Mouse (Mus musculus): Measurements from ENCODE around the gene Map3k5. TPM values are rescaled to one million over a fixed set of nuclear protein-coding genes. Genes with fewer than 3 reads are reported as not detected.

The Map3k5 gene
- total and polyA plus RNA-seq, 3 experiments: 15.8 to 31.0 (median 27.6) TPM

DNA sequence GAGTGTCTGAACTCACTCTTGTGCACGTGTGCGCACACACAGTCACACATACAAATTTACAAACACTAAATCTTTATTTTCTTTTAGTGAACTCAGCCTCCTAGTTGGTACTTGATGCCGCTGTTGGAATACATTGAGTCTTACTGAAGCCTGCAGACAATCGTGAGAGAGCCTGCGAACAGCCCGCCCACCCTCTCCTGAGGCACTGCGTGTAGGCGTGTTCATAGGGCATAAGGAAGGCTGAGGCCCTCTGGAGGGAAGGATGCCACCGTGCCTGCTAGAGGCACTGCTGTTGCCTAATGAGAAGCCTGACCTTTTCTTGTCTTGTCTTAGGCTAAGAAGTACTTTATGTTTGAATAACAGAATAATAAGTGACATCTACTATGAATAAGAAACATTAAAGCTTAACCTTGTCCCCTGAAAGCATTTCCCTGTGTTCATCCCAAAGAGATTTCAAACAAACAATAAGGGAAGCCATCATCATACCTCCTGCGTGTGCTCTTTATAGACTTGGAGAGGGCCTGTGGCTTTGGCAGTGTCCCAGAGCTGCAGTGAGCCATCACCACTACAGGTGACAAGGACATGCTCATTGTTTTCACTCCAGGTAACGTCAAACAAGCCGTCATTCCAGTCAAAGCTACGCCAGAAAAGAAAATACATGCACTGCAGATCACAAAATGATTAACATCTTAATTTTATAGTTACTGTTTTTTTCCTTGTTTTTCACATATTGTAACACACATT is 30.0 kb upstream of the Map3k5 start:
- Histone ChIP-seq H3K79me2 (replicated peaks; ENCODE audit: control insufficient read depth, extremely low read depth, insufficient read depth, poor library complexity, severe bottlenecking) (no peaks in the 10 kb centered on the region), H3K27me3 (replicated peaks) (no peaks in the 10 kb centered on the region), H3K4me3 (replicated peaks in 1 of 3; ENCODE audit: low read depth in 2 of 3, low read length in 2 of 3, poor library complexity in 1 of 3) (no peak overlapping the region), H3K9ac (ENCODE audit: insufficient read depth, low read depth) (no peak overlapping the region), H3K4me1 (ENCODE audit: control insufficient read depth in 1 of 2, insufficient read depth in 2 of 2) (peaks cover 0 to 25% of the 10 kb centered on the region in 2 experiments; a peak in 2 of 4 replicates), H3K4me2 (ENCODE audit: insufficient read depth, low read depth, poor library complexity, severe bottlenecking) (no peak overlapping the region), H3K27ac (ENCODE audit: insufficient read depth, low read depth) (no peak overlapping the region), H3K36me3 (replicated peaks in 1 of 2; ENCODE audit: control insufficient read depth in 1 of 2, insufficient read depth in 1 of 2, low read length in 1 of 2) (peaks cover 8 to 45% of the 10 kb centered on the region in 2 experiments), H3K9me3 (replicated peaks; ENCODE audit: low read length) (no peaks in the 10 kb centered on the region)
- DNase-seq (ENCODE audit: extremely low read depth): no peak
- dilution Hi-C loops (cut with MboI; ENCODE audit: extremely low pct_ligation_motif_present, extremely low pct_unique_long_range_greater_than_20kb, low sequenced_read_pairs) (no loop called here), in situ Hi-C loops (cut with MboI; ENCODE audit: low pct_ligation_motif_present, low pct_unique_long_range_greater_than_20kb, low sequenced_read_pairs) (no loop called here)
- TF ChIP-seq BHLHE40 (IDR thresholded peaks at IDR 0.05; ENCODE audit: low read depth, low read length) (no peak), MXI1 (IDR thresholded peaks at IDR 0.05; ENCODE audit: low read depth, low read length) (no peak), ZMIZ1 (IDR thresholded peaks at IDR 0.05; ENCODE audit: low read depth, low read length) (no peak), USF1 (IDR thresholded peaks at IDR 0.05; ENCODE audit: low read depth, low read length) (no peak), CTCF (conservative IDR thresholded peaks at IDR 0.05 in 1 of 2, IDR thresholded peaks at IDR 0.05 in 1 of 2; ENCODE audit: low read depth in 2 of 2, low read length in 2 of 2) (no peak), E2F4 (IDR thresholded peaks at IDR 0.05; ENCODE audit: insufficient replicate concordance, low read depth, low read length) (no peak), USF2 (conservative IDR thresholded peaks at IDR 0.05; ENCODE audit: low read depth, low read length) (no peak)

DNA sequence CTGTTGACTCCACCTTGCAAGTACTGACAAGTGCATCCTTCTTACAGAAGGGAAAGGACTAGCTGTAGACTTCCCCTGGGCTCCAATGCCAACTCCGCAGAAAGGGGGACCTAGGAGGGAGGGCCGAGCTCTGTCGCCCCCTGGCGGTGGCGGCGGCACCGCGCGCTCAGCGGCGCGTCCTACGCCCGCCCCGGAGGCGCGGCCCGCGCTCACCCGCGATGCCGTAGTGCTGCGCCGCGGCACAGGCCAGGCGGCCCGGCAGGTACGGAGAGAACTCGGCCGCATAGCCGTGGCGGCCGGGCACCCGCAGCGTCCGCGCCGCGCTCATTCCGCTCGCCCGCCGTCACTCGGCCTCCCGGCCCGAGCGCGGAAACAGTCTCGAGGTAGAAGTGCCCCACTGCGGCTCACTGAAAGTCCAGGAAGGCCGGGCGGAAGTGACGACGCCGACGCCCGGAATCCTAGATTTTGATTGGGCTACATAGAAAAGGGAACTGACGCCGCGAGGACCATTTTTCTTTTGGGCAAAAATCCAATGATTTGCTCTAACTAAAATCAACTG is 26.9 kb upstream of the Map3k5 start, which contains the start of gene Pex7:
Pex7 (minus strand) TSS at position 444 of the 559 bp plus-strand sequence.
- peak within 1 kb of the TSS; percentile 51 to 96 (median 73) for H3K4me3 ChIP-seq (replicated peaks in 1 of 3; ENCODE audit: low read depth in 2 of 3, low read length in 2 of 3, poor library complexity in 1 of 3)
- dilution Hi-C loops (cut with MboI; ENCODE audit: extremely low pct_ligation_motif_present, extremely low pct_unique_long_range_greater_than_20kb, low sequenced_read_pairs) (no loop called here), in situ Hi-C loops (cut with MboI; ENCODE audit: low pct_ligation_motif_present, low pct_unique_long_range_greater_than_20kb, low sequenced_read_pairs) (no loop called here)
- peaks cover 0 to 25% of the 10 kb centered on the region in 2 experiments; a peak in 2 of 4 replicates for H3K4me1 ChIP-seq (ENCODE audit: control insufficient read depth in 1 of 2, insufficient read depth in 2 of 2)
- H3K79me2 ChIP-seq (replicated peaks; ENCODE audit: control insufficient read depth, extremely low read depth, insufficient read depth, poor library complexity, severe bottlenecking): no peaks in the 10 kb centered on the region
- H3K27ac ChIP-seq (ENCODE audit: insufficient read depth, low read depth): peak within 1 kb of the TSS; percentile 92
- no peaks in the 10 kb centered on the region for H3K9me3 ChIP-seq (replicated peaks; ENCODE audit: low read length)
- peak within 1 kb of the TSS; percentile 96 for H3K9ac ChIP-seq (ENCODE audit: insufficient read depth, low read depth)
- peak; percentile 93 for DNase-seq (ENCODE audit: extremely low read depth)
- peak within 1 kb of the TSS; percentile 82 for H3K4me2 ChIP-seq (ENCODE audit: insufficient read depth, low read depth, poor library complexity, severe bottlenecking)
- no peaks in the 10 kb centered on the region for H3K27me3 ChIP-seq (replicated peaks)
- peaks cover 0 to 26% of the 10 kb centered on the region in 2 experiments for H3K36me3 ChIP-seq (replicated peaks in 1 of 2; ENCODE audit: control insufficient read depth in 1 of 2, insufficient read depth in 1 of 2, low read length in 1 of 2)
- TF ChIP-seq JUN (IDR thresholded peaks at IDR 0.05; ENCODE audit: insufficient read depth, low read depth, low read length) (no peak), NELFE (IDR thresholded peaks at IDR 0.05; ENCODE audit: low read depth, low read length) (peak; percentile 72), PAX5 (IDR thresholded peaks at IDR 0.05; ENCODE audit: low read length) (no peak), MAX (IDR thresholded peaks at IDR 0.05; ENCODE audit: low read length) (no peak), MEF2A (IDR thresholded peaks at IDR 0.05; ENCODE audit: borderline replicate concordance, low read depth, low read length) (peak; percentile 54; the same call in 1 of the 2 replicates), MYC (IDR thresholded peaks at IDR 0.05; ENCODE audit: low read depth, low read length) (no peak), POLR2A (IDR thresholded peaks at IDR 0.05; ENCODE audit: low read depth, low read length) (peak; percentile 83), ZNF384 (IDR thresholded peaks at IDR 0.05; ENCODE audit: low read depth, low read length) (peak; percentile 14; the same call in 1 of the 2 replicates), USF2 (conservative IDR thresholded peaks at IDR 0.05; ENCODE audit: low read depth, low read length) (no peak), CHD2 (IDR thresholded peaks at IDR 0.05; ENCODE audit: low read length) (peak; percentile 70; the same call in 1 of the 2 replicates), RCOR1 (conservative IDR thresholded peaks at IDR 0.05; ENCODE audit: low read depth, low read length) (0 out of 2 replicates have a peak, but pooled peaks have one; percentile 53), ZC3H11A (IDR thresholded peaks at IDR 0.05; ENCODE audit: low read depth, low read length) (no peak), IRF4 (IDR thresholded peaks at IDR 0.05; ENCODE audit: low read depth, low read length) (peak; percentile 54), MXI1 (IDR thresholded peaks at IDR 0.05; ENCODE audit: low read depth, low read length) (no peak), ZMIZ1 (IDR thresholded peaks at IDR 0.05; ENCODE audit: low read depth, low read length) (no peak), TBP (conservative IDR thresholded peaks at IDR 0.05; ENCODE audit: low read depth, low read length) (no peak), JUND (conservative IDR thresholded peaks at IDR 0.05; ENCODE audit: low read depth, low read length) (no peak; the same call in 1 of the 2 replicates), SMC3 (IDR thresholded peaks at IDR 0.05; ENCODE audit: low read depth, low read length) (peak; percentile 64), UBTF (IDR thresholded peaks at IDR 0.05; ENCODE audit: low read depth, low read length) (no peak), CTCF (conservative IDR thresholded peaks at IDR 0.05 in 1 of 2, IDR thresholded peaks at IDR 0.05 in 1 of 2; ENCODE audit: low read depth in 2 of 2, low read length in 2 of 2) (peak; percentile 54 to 89), USF1 (IDR thresholded peaks at IDR 0.05; ENCODE audit: low read depth, low read length) (no peak), ZKSCAN1 (IDR thresholded peaks at IDR 0.05; ENCODE audit: borderline replicate concordance, low read depth, low read length) (no peak), ELF1 (IDR thresholded peaks at IDR 0.05; ENCODE audit: low read depth, low read length) (peak; percentile 90), MAFK (IDR thresholded peaks at IDR 0.05; ENCODE audit: insufficient replicate concordance, low read length) (no peak), CHD1 (IDR thresholded peaks at IDR 0.05; ENCODE audit: low read depth, low read length) (no peak), KAT2A (IDR thresholded peaks at IDR 0.05; ENCODE audit: insufficient replicate concordance, low read length) (peak; percentile 88), NRF1 (IDR thresholded peaks at IDR 0.05; ENCODE audit: low read depth, low read length) (peak; percentile 46; the same call in 1 of the 2 replicates), TCF12 (IDR thresholded peaks at IDR 0.05; ENCODE audit: low read depth, low read length) (peak; percentile 58)

All from CH12.LX (cell line).